Mouse (Mus musculus): ENCODE data around the gene Slc46a2.

Gene Slc46a2

GRCm38 (mm10) chr4:59914608-59915403 lies at the start of gene Slc46a2:
Gene Slc46a2 (minus strand): TSS chr4:59915056.
- no peak for DNase-seq (ENCODE audit: low spot score in 2 of 2)

- DNase-seq (ENCODE audit: low spot score in 2 of 2) = no peak
Observed at GRCm38 (mm10) chr4:59963405-59964344, 48.8 kb upstream of the Slc46a2 start, which contains the start of gene Mup6. Gene Mup6 (plus strand): TSS chr4:59964294.

- no peak for DNase-seq (ENCODE audit: low spot score in 2 of 2)
Observed at GRCm38 (mm10) chr4:59960610-59961009, 45.8 kb upstream of the Slc46a2 start, which contains the start of gene Mup4. Gene Mup4 (minus strand): TSS chr4:59960710.

- DNase-seq (ENCODE audit: low spot score in 2 of 2) = no peak
Observed at GRCm38 (mm10) chr4:59937543-59937942, 22.7 kb upstream of the Slc46a2 start.

- no peak for DNase-seq (ENCODE audit: low spot score in 2 of 2)
Observed at GRCm38 (mm10) chr4:59932505-59933281, 17.8 kb upstream of the Slc46a2 start.

- peak in 1 of 2 experiments; percentile 53 for DNase-seq (ENCODE audit: low spot score in 2 of 2)
Observed at GRCm38 (mm10) chr4:59928347-59928746, 13.5 kb upstream of the Slc46a2 start.

- no peak for DNase-seq (ENCODE audit: low spot score in 2 of 2)
Observed at GRCm38 (mm10) chr4:59927666-59928065, 12.8 kb upstream of the Slc46a2 start.

- no peak for DNase-seq (ENCODE audit: low spot score in 2 of 2)
Observed at GRCm38 (mm10) chr4:59925082-59925481, 10.2 kb upstream of the Slc46a2 start.

- DNase-seq (ENCODE audit: low spot score in 2 of 2) = no peak
Observed at GRCm38 (mm10) chr4:59917966-59918365, 3.1 kb upstream of the Slc46a2 start.

- DNase-seq (ENCODE audit: low spot score in 2 of 2) = no peak
Observed at GRCm38 (mm10) chr4:59908785-59909184, 6.1 kb downstream of the Slc46a2 start.

GRCm38 (mm10) chr4:59907657-59908230 lies 7.1 kb downstream of the Slc46a2 start:
- DNase-seq (ENCODE audit: low spot score in 2 of 2) = no peak

- no peak for DNase-seq (ENCODE audit: low spot score in 2 of 2)
Observed at GRCm38 (mm10) chr4:59907092-59907491, 7.8 kb downstream of the Slc46a2 start.

GRCm38 (mm10) chr4:59902547-59902946 lies 12.3 kb downstream of the Slc46a2 start:
- DNase-seq (ENCODE audit: low spot score in 2 of 2) = no peak

- DNase-seq (ENCODE audit: low spot score in 2 of 2) = no peak
Observed at GRCm38 (mm10) chr4:59901810-59902209, 13.0 kb downstream of the Slc46a2 start.

- DNase-seq (ENCODE audit: low spot score in 2 of 2) = no peak
Observed at GRCm38 (mm10) chr4:59898521-59898919, 16.3 kb downstream of the Slc46a2 start.

GRCm38 (mm10) chr4:59897814-59898520 lies 16.9 kb downstream of the Slc46a2 start:
- DNase-seq (ENCODE audit: low spot score in 2 of 2) = no peak

- no peak for DNase-seq (ENCODE audit: low spot score in 2 of 2)
Observed at GRCm38 (mm10) chr4:59896000-59896399, 18.9 kb downstream of the Slc46a2 start.

GRCm38 (mm10) chr4:59894977-59895575 lies 19.8 kb downstream of the Slc46a2 start:
- no peak for DNase-seq (ENCODE audit: low spot score in 2 of 2)

- DNase-seq (ENCODE audit: low spot score in 2 of 2) = no peak
Observed at GRCm38 (mm10) chr4:59894415-59894814, 20.4 kb downstream of the Slc46a2 start.

GRCm38 (mm10) chr4:59892731-59893130 lies 22.1 kb downstream of the Slc46a2 start:
- no peak for DNase-seq (ENCODE audit: low spot score in 2 of 2)
